Mouse (Mus musculus): ENCODE results near the gene Ank2. TPM values are rescaled to one million over a fixed set of nuclear protein-coding genes. Genes with fewer than 3 reads are reported as not detected.

The Ank2 gene
- polyA plus RNA-seq, 1 experiment from 2014 or later, result 169 TPM

- WGBS, result 94% methylated on average over 5 of the region's 5 CpGs
- no peaks in the 10 kb centered on the region for H3K36me3 ChIP-seq (ENCODE audit: control insufficient read depth, insufficient read depth, low read length)
- no peak for ATAC-seq
Observed at GRCm38 (mm10) chr3:127077369-127077768, 421.8 kb downstream of the Ank2 start.

GRCm38 (mm10) chr3:127075531-127076280 lies 423.4 kb downstream of the Ank2 start:
- H3K36me3 ChIP-seq (ENCODE audit: control insufficient read depth, insufficient read depth, low read length), result no peaks in the 10 kb centered on the region
- peak; percentile 34; the same call in 1 of the 2 replicates for ATAC-seq
- WGBS, result 71% methylated on average over 8 of the region's 8 CpGs

More at GRCm38 (mm10) chr3:127077369-127077768, 421.8 kb downstream of the Ank2 start:
- H3K9me3 ChIP-seq (ENCODE audit: control insufficient read depth, low read length), result no peaks in the 10 kb centered on the region
- H3K27ac ChIP-seq (ENCODE audit: low read depth, low read length), result no peak overlapping the region
- H3K9ac ChIP-seq (ENCODE audit: low read depth, low read length), result no peak overlapping the region
- H3K4me2 ChIP-seq (ENCODE audit: low read length), result no peak overlapping the region
- H3K27me3 ChIP-seq (replicated peaks; ENCODE audit: control insufficient read depth, insufficient read depth, low read length), result no peaks in the 10 kb centered on the region
- no peaks in the 10 kb centered on the region for H3K4me1 ChIP-seq (ENCODE audit: control insufficient read depth, insufficient read depth, low read depth, low read length)
- H3K4me3 ChIP-seq (ENCODE audit: low read length), result no peak overlapping the region

GRCm38 (mm10) chr3:127071471-127071870 lies 427.7 kb downstream of the Ank2 start:
- 54% methylated on average over 1 of the region's 1 CpGs for WGBS
- no peak overlapping the region for H3K4me2 ChIP-seq (ENCODE audit: low read length)
- H3K9me3 ChIP-seq (ENCODE audit: control insufficient read depth, low read length), result no peaks in the 10 kb centered on the region
- H3K27ac ChIP-seq (ENCODE audit: low read depth, low read length), result no peak overlapping the region
- no peaks in the 10 kb centered on the region for H3K27me3 ChIP-seq (replicated peaks; ENCODE audit: control insufficient read depth, insufficient read depth, low read length)
- no peaks in the 10 kb centered on the region for H3K36me3 ChIP-seq (ENCODE audit: control insufficient read depth, insufficient read depth, low read length)
- no peak for ATAC-seq
- no peak overlapping the region for H3K9ac ChIP-seq (ENCODE audit: low read depth, low read length)
- no peak overlapping the region for H3K4me3 ChIP-seq (ENCODE audit: low read length)
- H3K4me1 ChIP-seq (ENCODE audit: control insufficient read depth, insufficient read depth, low read depth, low read length), result no peaks in the 10 kb centered on the region

More at GRCm38 (mm10) chr3:127075531-127076280, 423.4 kb downstream of the Ank2 start:
- Histone ChIP-seq H3K4me3 (ENCODE audit: low read length) (no peak overlapping the region), H3K9ac (ENCODE audit: low read depth, low read length) (no peak overlapping the region), H3K4me1 (ENCODE audit: control insufficient read depth, insufficient read depth, low read depth, low read length) (no peaks in the 10 kb centered on the region), H3K27ac (ENCODE audit: low read depth, low read length) (no peak overlapping the region; the same call in 1 of the 2 replicates), H3K27me3 (replicated peaks; ENCODE audit: control insufficient read depth, insufficient read depth, low read length) (no peaks in the 10 kb centered on the region), H3K9me3 (ENCODE audit: control insufficient read depth, low read length) (no peaks in the 10 kb centered on the region), H3K4me2 (ENCODE audit: low read length) (no peak overlapping the region)

- no peak overlapping the region for H3K9ac ChIP-seq (ENCODE audit: low read depth, low read length)
- no peak overlapping the region for H3K27ac ChIP-seq (ENCODE audit: low read depth, low read length)
- H3K27me3 ChIP-seq (replicated peaks; ENCODE audit: control insufficient read depth, insufficient read depth, low read length), result no peaks in the 10 kb centered on the region
- no peak overlapping the region for H3K4me2 ChIP-seq (ENCODE audit: low read length)
- H3K36me3 ChIP-seq (ENCODE audit: control insufficient read depth, insufficient read depth, low read length), result no peaks in the 10 kb centered on the region
- no peaks in the 10 kb centered on the region for H3K9me3 ChIP-seq (ENCODE audit: control insufficient read depth, low read length)
- no peaks in the 10 kb centered on the region for H3K4me1 ChIP-seq (ENCODE audit: control insufficient read depth, insufficient read depth, low read depth, low read length)
- WGBS, result 88% methylated on average over 5 of the region's 5 CpGs
- no peak overlapping the region for H3K4me3 ChIP-seq (ENCODE audit: low read length)
- ATAC-seq, result no peak
Observed at GRCm38 (mm10) chr3:127063654-127064386, 435.3 kb downstream of the Ank2 start.

- no peak for ATAC-seq
- no peak overlapping the region for H3K4me2 ChIP-seq (ENCODE audit: low read length)
- no peaks in the 10 kb centered on the region for H3K27me3 ChIP-seq (replicated peaks; ENCODE audit: control insufficient read depth, insufficient read depth, low read length)
- no peaks in the 10 kb centered on the region for H3K4me1 ChIP-seq (ENCODE audit: control insufficient read depth, insufficient read depth, low read depth, low read length)
- H3K36me3 ChIP-seq (ENCODE audit: control insufficient read depth, insufficient read depth, low read length), result no peaks in the 10 kb centered on the region
- no peak overlapping the region for H3K9ac ChIP-seq (ENCODE audit: low read depth, low read length)
- WGBS, result 93% methylated on average over 4 of the region's 4 CpGs
- H3K27ac ChIP-seq (ENCODE audit: low read depth, low read length), result no peak overlapping the region
- no peaks in the 10 kb centered on the region for H3K9me3 ChIP-seq (ENCODE audit: control insufficient read depth, low read length)
- no peak overlapping the region for H3K4me3 ChIP-seq (ENCODE audit: low read length)
Observed at GRCm38 (mm10) chr3:127059671-127060070, 439.5 kb downstream of the Ank2 start.

GRCm38 (mm10) chr3:127041288-127041687 lies 457.9 kb downstream of the Ank2 start:
- H3K4me2 ChIP-seq (ENCODE audit: low read length), result no peak overlapping the region
- H3K4me1 ChIP-seq (ENCODE audit: control insufficient read depth, insufficient read depth, low read depth, low read length), result no peaks in the 10 kb centered on the region
- H3K36me3 ChIP-seq (ENCODE audit: control insufficient read depth, insufficient read depth, low read length), result peaks cover 8% of the 10 kb centered on the region
- ATAC-seq, result no peak
- no peak overlapping the region for H3K4me3 ChIP-seq (ENCODE audit: low read length)
- no peaks in the 10 kb centered on the region for H3K9me3 ChIP-seq (ENCODE audit: control insufficient read depth, low read length)
- WGBS, result 88% methylated on average over 7 of the region's 7 CpGs
- no peak overlapping the region for H3K27ac ChIP-seq (ENCODE audit: low read depth, low read length)
- no peak overlapping the region for H3K9ac ChIP-seq (ENCODE audit: low read depth, low read length)
- H3K27me3 ChIP-seq (replicated peaks; ENCODE audit: control insufficient read depth, insufficient read depth, low read length), result no peaks in the 10 kb centered on the region

- Histone ChIP-seq H3K36me3 (ENCODE audit: control insufficient read depth, insufficient read depth, low read length) (peaks cover 7% of the 10 kb centered on the region; the same call in 1 of the 2 replicates), H3K9me3 (ENCODE audit: control insufficient read depth, low read length) (no peaks in the 10 kb centered on the region), H3K9ac (ENCODE audit: low read depth, low read length) (no peak overlapping the region), H3K27me3 (replicated peaks; ENCODE audit: control insufficient read depth, insufficient read depth, low read length) (no peaks in the 10 kb centered on the region), H3K4me2 (ENCODE audit: low read length) (no peak overlapping the region), H3K4me1 (ENCODE audit: control insufficient read depth, insufficient read depth, low read depth, low read length) (no peaks in the 10 kb centered on the region), H3K27ac (ENCODE audit: low read depth, low read length) (no peak overlapping the region), H3K4me3 (ENCODE audit: low read length) (no peak overlapping the region)
- no peak for ATAC-seq
- WGBS, result 91% methylated on average over 7 of the region's 7 CpGs
Observed at GRCm38 (mm10) chr3:127038570-127038969, 460.6 kb downstream of the Ank2 start.

- H3K9ac ChIP-seq (ENCODE audit: low read depth, low read length), result no peak overlapping the region
- H3K27me3 ChIP-seq (replicated peaks; ENCODE audit: control insufficient read depth, insufficient read depth, low read length), result no peaks in the 10 kb centered on the region
- no peak for ATAC-seq
- peaks cover 14% of the 10 kb centered on the region for H3K36me3 ChIP-seq (ENCODE audit: control insufficient read depth, insufficient read depth, low read length)
- no peak overlapping the region for H3K27ac ChIP-seq (ENCODE audit: low read depth, low read length)
- H3K4me3 ChIP-seq (ENCODE audit: low read length), result no peak overlapping the region
- H3K4me1 ChIP-seq (ENCODE audit: control insufficient read depth, insufficient read depth, low read depth, low read length), result no peaks in the 10 kb centered on the region
- WGBS, result 74% methylated on average over 5 of the region's 5 CpGs
- no peak overlapping the region for H3K4me2 ChIP-seq (ENCODE audit: low read length)
- H3K9me3 ChIP-seq (ENCODE audit: control insufficient read depth, low read length), result no peaks in the 10 kb centered on the region
Observed at GRCm38 (mm10) chr3:127036118-127036517, 463.0 kb downstream of the Ank2 start.

- H3K9ac ChIP-seq (ENCODE audit: low read depth, low read length), result no peak overlapping the region
- H3K9me3 ChIP-seq (ENCODE audit: control insufficient read depth, low read length), result no peaks in the 10 kb centered on the region
- peaks cover 17% of the 10 kb centered on the region for H3K36me3 ChIP-seq (ENCODE audit: control insufficient read depth, insufficient read depth, low read length)
- no peak for ATAC-seq
- WGBS, result 87% methylated on average over 12 of the region's 12 CpGs
- H3K4me1 ChIP-seq (ENCODE audit: control insufficient read depth, insufficient read depth, low read depth, low read length), result no peaks in the 10 kb centered on the region
- H3K4me2 ChIP-seq (ENCODE audit: low read length), result no peak overlapping the region
- H3K27me3 ChIP-seq (replicated peaks; ENCODE audit: control insufficient read depth, insufficient read depth, low read length), result no peaks in the 10 kb centered on the region
- no peak overlapping the region for H3K27ac ChIP-seq (ENCODE audit: low read depth, low read length)
- H3K4me3 ChIP-seq (ENCODE audit: low read length), result no peak overlapping the region
Observed at GRCm38 (mm10) chr3:127035540-127035939, 463.6 kb downstream of the Ank2 start.

Measured in hindbrain, embryonic 16.5 days (tissue).